Mouse (Mus musculus): ENCODE measurements at regions not wholly inside any gene's neighbourhood (a gene's known extent, or its start where the extent isn't known, plus 50 kb on each side); places are given as distances from the start of the nearest gene placed in this dataset.
"Not testable (repeated sequence)": the region's sequence is repeated elsewhere in the genome, so short reads cannot be mapped to it uniquely, and the experiment has no call there.

DNA sequence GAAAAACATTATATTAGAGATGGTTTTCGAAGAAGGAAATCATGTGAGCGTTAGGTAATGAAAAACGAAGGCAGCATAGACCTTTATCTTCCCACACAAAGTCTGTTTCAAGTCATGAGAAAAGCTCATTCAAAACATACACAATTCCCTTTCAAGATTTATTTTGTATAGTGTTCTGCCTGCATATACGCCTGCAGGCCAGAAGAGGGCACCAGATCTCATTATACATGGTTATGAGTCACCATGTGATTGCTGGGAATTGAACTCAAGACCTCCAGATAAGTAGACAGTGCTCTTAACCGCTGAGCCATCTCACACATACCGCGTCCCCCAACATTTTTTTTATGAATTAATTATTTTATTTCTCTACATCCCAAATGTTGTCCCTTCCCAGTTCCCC is 578.3 kb upstream of the Ccdc54 start:
- no peak for DNase-seq (ENCODE audit: low spot score)

DNA sequence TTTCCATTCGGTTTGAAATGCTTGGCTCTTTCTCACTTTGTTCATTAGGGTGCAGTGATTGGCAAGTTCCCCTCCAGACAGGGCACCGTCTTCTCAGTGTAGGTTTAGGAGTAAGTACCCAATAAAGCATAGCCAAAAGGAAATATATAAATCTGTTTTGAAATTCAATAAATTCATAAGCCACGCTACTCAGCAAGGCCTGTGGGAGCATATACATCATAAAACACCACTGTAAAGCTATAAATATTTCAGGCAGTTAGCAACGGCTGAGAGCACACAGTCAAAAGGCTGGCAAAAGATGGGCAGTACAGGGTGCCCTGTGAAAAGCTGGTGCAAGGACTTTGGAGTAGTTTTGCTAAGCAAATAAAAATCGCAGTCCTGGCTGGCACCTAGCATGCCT is 569.8 kb upstream of the Ccdc54 start:
- DNase-seq (ENCODE audit: low spot score), result no peak

DNA sequence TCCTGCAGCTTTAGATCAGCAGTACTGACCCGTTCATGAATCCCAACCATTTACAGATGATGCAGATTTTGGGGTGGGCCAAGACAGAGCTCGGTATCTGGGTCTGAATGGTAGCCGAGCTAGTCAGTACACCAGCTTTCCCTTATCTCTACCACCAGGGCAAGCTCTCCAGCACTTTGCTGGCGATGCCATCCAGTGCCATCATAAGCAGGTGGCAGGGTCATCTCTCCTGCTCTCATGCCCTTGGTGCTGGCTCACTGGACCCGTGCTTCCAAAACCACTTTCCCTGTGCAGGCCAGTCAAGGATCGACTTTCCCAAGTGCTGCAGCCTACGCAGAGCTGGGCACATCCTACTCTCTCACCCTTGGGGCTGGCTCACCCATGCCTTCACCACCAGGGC is 547.6 kb upstream of the Ccdc54 start:
- DNase-seq (ENCODE audit: low spot score), result no peak

DNA sequence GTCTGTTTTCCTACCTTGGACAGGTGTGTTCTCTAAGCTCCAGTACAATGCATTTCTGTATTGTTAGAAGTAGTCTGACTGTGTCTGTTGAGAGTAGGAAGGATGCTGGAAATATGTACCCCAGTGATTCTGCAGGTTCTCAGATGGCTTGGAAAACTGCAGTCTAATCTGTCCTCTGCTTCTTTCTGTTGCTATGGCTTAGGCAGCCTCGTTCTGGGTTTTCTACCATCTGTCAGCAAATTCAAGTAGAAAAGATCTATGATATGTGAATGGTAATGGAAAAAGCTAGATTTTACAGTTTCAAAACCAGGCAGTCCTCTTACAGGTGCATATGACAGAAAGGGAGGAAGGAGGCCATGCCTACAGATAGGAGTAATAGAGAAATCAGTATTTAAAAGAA is 528.9 kb upstream of the Ccdc54 start:
- no peak for DNase-seq (ENCODE audit: low spot score)

DNA sequence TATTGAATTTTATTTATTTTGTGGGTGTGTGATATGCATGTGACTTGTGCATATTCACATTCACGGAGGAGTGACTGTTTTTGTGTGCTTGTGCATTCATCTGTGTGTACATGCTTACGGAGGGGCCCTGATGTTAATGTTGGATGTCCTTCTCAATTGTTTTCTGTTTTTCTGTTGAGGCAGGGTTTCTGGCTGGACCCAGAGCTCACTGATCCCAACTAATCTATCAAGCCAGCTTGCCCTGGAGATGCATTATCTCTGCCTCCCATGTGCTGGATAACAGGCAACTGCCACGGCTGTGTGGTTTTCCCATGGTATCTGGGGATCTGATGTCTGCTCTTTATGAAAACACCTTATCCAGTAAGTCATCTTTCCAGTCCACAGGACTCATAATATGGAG is 527.4 kb upstream of the Ccdc54 start:
- DNase-seq (ENCODE audit: low spot score), result no peak

DNA sequence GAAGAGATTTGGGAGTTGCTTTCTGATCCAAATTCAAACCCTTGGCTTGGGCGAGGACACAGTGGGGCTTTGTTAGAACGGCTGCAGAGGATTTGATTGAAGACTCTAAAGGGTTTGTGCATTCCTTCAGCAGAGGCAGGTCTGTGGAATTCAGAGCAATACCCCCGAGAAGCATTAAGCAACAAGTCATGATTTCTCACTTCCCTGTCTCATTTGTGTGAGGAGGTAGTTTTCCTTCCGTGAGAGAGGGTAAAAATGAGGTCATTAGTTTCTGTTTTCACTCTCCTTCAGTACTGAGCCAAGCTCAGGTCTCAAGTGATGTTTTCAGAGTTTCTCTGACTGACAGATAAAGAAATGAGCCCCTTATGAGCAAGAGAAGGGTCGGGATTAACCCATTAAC is 526.9 kb upstream of the Ccdc54 start:
- no peak for DNase-seq (ENCODE audit: low spot score)

DNA sequence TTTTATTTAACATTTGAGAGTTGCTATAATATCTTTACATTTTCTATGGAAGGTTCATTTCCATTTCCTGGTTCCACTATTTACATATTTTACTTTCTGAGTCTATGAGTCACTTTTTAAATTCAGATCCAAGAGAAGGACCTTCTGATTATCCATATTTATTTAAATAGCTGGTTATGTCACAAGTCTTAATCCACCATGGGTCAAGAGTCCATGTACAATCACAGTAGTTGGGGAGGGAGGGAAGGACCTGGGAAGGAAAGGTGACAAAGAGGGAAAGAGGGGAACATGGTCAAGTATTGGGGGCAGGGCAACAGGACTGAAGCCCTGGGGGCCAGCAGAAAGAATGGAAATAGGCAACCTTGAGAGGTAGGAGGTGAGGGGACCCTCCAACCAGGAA is 518.9 kb upstream of the Ccdc54 start:
- DNase-seq (ENCODE audit: low spot score), result no peak

DNA sequence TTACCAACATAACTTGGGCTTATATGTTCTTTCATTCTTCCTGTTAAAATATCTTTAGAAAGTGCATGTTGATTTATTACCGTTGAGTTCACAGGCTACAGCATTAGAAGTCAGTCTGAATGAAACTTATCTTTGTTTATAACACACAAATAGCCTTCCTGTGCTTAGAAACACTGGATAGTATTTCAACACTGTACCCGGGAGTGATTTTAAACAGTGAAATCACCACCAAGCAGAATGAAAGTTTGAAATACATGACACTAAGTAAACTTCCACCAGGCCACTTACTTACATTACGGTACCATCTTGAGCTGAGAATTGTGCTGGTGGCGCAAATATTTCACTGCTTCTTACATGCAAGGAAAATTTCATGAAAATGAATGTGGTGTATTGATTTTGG is 516.5 kb upstream of the Ccdc54 start:
- no peak for DNase-seq (ENCODE audit: low spot score)

DNA sequence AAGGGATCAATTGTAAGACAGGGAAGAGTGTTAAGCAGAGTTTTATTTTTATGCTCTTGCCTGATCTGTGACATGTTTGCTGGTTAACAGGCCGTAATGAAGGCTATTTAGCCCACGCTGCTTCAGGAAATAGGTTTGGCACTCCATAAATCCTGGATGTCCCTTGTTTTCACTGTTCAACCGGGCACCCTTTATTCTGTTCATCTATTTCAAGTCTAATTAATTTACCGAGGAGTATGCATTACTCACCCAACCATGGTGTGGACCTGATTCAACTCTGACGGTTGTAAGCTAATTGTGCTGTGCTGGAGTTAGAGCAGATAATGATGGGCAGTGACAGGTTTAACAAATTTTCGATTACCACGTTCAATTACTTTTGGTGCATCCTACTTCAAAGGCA is 495.6 kb upstream of the Ccdc54 start:
- DNase-seq (ENCODE audit: low spot score), result no peak

DNA sequence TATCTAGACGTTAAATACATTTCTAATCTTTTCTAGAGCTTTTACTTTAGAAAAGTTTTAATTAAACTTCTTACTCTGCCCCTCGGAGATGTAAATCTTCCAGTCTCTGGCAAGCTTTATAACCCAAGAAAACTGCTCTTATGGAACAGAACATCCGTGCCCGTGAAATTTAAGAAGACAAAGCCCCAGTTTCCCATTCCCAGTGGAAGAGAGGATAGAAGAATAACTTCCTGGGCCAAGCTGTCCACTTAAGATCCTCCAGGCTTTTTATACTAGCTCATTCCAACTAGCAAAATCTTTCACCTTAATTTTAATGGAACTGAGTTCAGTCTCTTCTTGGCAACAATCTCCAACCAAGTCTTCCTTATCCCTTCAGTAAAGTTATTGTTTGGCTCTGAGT is 489.2 kb upstream of the Ccdc54 start:
- no peak for DNase-seq (ENCODE audit: low spot score)

DNA sequence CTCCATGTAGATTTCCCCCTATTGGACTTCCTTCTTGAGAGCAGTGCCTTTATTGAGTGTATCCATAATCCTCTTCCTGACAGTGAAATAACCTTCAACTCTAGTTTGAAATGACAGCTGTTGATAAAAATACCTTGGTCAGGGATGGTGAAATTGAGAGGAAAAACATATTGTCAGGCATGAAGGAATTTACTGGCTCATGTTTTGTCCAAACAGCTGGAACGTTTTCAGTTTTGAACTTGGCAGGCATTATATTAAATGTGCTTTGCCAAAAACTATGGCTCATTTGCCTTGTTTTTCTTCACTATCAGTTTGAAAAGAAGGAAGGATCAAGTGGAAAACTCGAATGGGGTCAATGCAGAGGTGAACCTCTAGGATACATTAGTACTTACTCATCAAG is 457.7 kb upstream of the Ccdc54 start:
- DNase-seq (ENCODE audit: low spot score), result no peak

DNA sequence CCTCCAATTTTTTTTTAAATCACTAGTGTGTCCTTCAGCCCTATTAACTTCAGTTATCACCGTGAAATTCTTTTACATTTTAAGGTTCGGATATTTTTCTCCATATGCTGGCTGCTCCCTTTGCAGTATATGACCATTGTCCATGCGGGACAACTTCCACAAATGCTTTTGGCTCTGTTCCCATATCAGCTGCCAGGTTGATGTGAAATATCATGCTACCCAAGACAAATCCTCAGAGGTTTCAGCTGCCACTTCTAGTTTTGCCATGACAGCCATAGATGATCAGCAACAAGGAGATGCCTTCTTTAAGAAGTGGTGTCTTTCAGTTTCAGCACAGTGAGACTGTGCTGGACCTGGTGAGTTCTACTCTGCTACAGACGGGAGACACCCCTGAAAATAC is 457.2 kb upstream of the Ccdc54 start:
- DNase-seq (ENCODE audit: low spot score), result no peak

DNA sequence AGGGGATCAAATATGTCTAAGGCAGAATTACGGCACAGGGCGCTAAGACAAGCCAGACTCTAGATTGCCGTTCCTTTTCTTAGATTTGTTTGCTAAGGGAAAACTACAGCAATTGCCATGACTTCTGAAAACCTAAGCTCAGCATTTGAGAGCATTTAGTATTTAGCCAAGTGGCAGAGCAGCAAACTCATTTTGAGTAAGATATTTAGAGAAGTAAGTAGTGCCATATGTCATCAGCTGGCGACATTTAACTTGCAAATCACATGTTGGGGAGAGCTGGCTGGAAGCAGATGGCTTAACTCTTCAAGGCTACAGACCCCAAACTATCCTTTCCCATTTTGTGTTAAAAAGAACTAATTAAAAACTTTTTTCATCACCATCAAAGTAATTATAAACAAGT is 450.4 kb upstream of the Ccdc54 start:
- DNase-seq (ENCODE audit: low spot score), result no peak

DNA sequence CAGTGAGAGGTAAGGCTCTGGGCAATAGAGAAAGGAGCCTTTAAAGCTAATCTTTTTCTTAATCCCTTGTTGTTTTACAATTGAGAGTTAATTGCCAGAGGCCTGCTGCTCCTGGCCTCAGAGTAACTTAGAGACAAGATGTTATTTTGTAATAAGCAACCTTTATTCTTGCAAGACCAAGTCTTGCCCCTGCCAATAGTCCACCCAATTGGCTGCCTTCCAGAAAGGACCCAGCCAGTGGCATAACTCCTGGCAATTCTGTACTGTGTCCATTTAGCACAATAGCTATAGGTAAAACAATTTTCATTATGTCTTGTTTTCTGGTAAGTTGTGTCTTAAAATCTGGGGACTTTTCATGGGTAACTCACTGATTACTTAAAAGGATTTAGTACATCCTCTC is 411.9 kb upstream of the Ccdc54 start:
- no peak for DNase-seq (ENCODE audit: low spot score)

DNA sequence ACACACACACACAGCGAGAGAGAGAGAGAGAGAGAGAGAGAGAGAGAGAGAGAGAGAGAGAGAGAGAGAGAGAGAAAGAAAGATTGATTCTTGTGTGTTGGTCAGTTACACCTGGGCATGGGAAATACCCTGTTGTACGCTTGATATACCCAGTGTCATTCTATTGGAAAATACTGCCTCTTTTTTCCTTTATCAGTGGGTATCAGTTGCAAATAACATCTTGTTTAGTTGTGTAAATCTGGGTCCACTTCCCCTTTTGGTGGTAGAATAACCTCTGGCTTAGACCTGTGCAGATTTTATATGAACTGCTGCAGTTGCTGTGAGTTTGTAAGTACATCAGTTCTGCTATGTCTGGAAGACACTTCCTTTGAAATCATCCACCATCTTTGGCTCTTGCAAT is 373.4 kb upstream of the Ccdc54 start:
- DNase-seq (ENCODE audit: low spot score), result no peak

DNA sequence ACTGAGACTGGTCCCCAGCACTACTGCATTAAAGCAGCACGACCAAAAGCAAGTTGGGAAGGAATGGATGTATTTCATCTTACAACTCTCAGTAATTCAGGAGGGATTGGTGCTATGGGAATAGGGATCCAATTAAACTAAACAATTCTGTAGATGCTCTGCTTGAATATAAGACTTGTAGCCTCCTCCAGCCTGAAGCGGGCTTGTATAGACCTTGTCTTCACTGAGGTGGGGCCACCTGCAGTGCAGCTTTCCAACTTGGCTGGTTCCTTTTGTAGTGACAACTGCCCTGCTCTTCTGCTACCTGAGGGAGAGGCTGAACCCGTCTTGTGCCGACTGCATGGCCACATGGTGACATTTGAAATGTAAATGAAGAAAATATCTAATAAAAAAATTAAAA is 353.1 kb upstream of the Ccdc54 start:
- no peak for DNase-seq (ENCODE audit: low spot score)

DNA sequence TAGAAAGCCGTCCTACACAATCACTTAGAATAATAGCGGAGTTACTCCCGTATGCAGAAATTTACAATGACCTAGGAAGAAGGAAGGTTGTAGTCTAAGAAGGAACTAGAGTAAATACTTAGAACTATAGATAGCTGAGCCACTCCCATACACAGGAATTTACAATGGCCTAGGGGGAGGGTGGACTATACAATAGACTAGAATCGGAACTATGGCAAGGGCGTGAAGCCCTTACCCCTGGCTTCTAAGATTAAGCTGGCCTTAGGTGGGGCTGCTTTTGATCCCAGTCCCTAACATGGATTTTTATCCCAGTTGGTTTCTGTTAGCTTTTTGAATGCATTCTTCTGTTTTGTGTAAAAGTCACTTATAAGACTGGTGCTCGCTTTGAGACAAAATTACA is 352.6 kb upstream of the Ccdc54 start:
- not testable (repeated sequence) for DNase-seq (ENCODE audit: low spot score)

DNA sequence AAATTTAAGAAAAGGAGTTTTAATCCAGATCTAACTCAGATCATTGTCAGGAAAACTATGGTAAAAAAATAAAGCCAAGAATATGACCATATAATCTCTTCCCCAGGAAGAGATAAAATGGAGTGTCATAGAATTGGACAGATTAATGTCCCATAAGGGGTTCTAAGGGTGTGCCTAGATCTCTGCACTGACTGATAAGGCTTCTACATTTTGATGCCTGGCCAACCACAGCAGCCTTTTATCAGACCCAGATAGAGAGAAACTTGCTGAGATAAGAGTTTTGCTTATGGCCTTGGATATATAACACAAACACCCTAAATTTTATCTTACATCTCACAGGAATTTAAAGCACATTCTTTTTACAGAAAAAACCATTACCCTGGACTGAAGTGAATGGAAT is 351.3 kb upstream of the Ccdc54 start:
- no peak for DNase-seq (ENCODE audit: low spot score)

DNA sequence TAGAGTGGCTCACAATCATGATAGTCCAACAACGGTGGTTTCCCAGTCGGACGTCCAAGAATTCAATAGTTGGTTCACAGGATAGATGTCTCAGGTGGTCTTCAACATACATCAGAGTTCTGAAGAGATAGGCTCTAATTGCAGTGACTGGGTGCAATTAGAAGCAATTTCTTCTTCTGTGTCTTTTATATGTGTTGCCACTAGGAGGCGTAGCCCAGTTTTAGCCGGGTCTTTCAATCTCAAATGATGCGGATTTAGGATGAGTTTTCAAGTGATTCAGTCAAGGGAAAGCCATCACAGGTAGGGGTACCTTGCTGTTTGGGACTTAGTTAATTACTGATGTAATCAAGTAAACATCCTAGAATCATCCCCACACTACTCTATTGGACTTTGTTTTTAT is 348.4 kb upstream of the Ccdc54 start:
- no peak for DNase-seq (ENCODE audit: low spot score)

DNA sequence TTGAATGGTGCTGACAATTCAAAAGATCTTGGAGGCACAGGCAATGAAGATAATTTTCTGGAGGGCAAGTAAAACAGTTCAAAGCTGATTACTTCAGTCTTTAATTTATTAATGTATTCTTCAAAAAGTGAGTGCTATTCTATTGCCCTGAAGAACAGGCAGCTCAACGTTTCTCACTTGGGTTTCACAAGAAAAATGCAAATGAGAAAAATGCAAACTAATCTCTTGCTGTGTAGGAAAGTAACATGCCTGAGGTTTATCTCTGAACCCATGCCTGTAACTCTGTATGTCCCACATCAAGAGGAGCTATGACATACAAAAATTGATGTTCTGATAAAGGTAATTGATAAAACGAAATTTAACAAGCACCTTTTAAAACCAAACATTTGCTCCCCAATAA is 316.8 kb upstream of the Ccdc54 start:
- DNase-seq (ENCODE audit: low spot score), result no peak

DNA sequence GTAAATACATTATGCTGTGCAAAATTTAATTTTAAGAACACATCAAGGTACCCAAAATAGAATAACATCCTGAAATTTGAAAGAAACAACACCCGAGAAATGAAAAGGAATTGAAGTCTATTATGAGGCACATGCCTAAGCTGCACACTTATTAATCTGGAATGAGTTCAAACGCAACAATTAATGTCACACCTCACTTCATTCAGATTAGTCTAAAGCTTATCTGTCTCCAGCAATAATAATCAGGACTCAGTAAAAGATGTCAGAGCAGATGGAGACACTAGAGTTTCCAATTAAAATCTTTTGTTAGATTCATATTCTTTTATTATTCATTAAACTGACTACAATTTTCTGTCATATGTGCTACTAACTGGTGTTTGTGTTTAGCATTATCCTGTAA is 308.2 kb upstream of the Ccdc54 start:
- DNase-seq (ENCODE audit: low spot score), result no peak

DNA sequence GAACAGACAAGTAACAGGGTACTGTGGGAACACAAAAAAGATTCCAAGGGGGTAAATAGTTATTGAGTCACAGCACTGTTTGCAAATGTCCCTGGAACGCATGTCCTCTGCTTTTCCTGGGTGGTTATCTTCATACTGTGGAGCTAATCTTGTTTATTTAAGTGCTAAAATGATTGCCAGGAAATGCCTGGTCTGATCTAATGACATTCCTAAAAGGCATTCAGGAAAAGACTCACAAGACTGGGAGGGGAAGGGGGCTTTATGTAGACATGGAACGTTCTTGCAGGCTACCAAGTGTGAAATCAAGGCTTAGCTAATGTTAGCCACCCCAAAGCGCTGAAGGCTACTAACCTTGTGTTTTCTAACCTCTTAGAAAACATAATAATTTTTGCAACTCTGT is 287.0 kb upstream of the Ccdc54 start:
- DNase-seq (ENCODE audit: low spot score), result no peak

DNA sequence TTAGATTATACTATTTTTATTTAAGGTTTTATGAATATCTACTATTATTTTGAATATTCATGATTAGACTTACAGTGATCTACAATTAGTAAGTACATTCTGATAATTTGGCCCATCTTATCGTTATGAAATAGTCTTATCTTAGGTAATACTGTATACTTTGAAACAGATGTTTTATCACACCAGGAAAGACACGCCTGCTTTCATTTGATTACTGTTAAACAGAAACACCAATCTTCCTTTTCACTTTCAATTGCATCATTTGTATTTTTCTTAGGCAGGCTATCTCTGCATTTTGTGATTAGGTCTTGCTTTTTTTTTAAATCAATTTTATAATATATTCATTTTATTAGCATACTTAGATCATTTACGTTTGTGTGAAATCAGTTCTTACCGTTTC is 280.4 kb upstream of the Ccdc54 start:
- DNase-seq (ENCODE audit: low spot score), result no peak

DNA sequence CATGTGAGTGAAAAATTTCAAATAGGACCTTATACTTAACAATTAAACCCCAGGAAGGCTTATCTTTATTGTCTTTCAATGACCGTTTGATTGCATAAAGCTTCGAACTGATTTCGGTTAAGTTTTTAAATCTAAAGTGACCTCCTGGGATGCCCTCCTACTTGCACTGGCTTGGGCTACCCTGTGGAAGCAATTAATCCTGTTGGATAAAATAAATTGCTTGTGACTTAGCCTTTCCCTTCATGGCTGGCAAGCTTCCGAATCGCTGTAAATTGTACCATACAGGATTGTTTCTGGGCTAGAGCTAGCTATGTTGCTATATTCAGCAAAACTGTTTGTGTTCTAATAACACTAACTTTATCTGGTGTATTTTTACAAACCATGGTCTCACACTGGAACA is 272.6 kb upstream of the Ccdc54 start:
- DNase-seq (ENCODE audit: low spot score), result no peak

DNA sequence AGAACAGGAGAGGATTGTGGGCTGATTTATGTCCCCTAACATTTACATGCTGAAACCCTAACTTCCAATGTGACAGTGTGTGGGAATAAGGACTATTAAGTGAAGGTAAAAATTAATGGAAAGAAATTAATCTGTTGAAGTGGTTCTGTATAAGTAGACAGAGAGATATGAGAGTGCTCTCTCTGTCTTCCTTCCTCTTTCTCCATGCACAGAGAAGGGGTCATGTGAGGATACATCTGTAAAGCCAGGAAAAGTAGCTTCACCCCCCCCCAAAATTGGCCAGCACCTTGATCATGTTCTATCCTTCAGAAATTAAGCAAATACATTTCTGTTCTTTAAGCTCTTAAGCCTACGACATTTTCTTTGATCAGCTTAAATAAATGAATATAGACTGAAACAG is 268.6 kb upstream of the Ccdc54 start:
- no peak for DNase-seq (ENCODE audit: low spot score)

DNA sequence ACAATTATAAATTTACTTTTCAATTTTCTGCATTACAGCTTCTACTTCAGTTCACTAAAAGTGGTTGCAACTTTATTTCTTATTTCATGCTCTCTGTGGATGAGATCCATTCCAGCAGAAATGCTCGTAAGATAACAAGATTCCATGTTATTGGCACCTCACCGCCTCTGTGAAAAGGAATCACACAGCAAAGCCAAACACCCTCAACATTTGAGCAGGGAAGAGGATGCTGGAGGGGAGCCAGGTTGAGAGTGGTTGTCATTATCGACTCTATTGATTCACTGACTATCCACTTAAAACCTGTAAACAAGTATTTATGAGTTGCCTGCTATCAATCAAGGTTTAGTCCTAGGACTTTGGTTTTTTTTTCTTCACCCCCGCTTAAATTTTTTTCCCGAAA is 261.1 kb upstream of the Ccdc54 start:
- no peak for DNase-seq (ENCODE audit: low spot score)

All from yolk sac, embryonic 10.5 days (tissue).